Mouse (Mus musculus): ENCODE measurements around the gene Ddx52. TPM values are rescaled to one million over a fixed set of nuclear protein-coding genes. Genes with fewer than 3 reads are reported as not detected.

The Ddx52 gene
- polyA plus RNA-seq, 1 experiment from 2014 or later: 52.7 TPM

Other genes starting within 250 kb of the Ddx52 start
- gene Wfdc17, start 238.1 kb upstream of the Ddx52 start, polyA plus RNA-seq (2014; fragmentation: Nextera tagmentation; extraction: Ambion mirVana): 0.40 TPM in 1 of 2 replicates, not detected in the other
- not detected in 2 replicates for gene Wfdc18, start 233.0 kb upstream of the Ddx52 start, polyA plus RNA-seq (2014; fragmentation: Nextera tagmentation; extraction: Ambion mirVana)
- gene Wfdc21, start 195.1 kb upstream of the Ddx52 start, polyA plus RNA-seq (2014; fragmentation: Nextera tagmentation; extraction: Ambion mirVana): not detected in 2 replicates
- 34.4 and 36.5 TPM in 2 replicates for gene Heatr6, start 188.4 kb upstream of the Ddx52 start, polyA plus RNA-seq (2014; fragmentation: Nextera tagmentation; extraction: Ambion mirVana)
- gene Hnf1b, start 92.0 kb upstream of the Ddx52 start, polyA plus RNA-seq (2014; fragmentation: Nextera tagmentation; extraction: Ambion mirVana): not detected in 2 replicates
- gene Synrg, start 22.4 kb downstream of the Ddx52 start, polyA plus RNA-seq (2014; fragmentation: Nextera tagmentation; extraction: Ambion mirVana): 20.7 and 20.8 TPM in 2 replicates
- gene Dusp14, start 127.2 kb downstream of the Ddx52 start, polyA plus RNA-seq (2014; fragmentation: Nextera tagmentation; extraction: Ambion mirVana): 12.8 and 17.8 TPM in 2 replicates
- 41.7 and 42.8 TPM in 2 replicates for gene Tada2a, start 187.5 kb downstream of the Ddx52 start, polyA plus RNA-seq (2014; fragmentation: Nextera tagmentation; extraction: Ambion mirVana)
- 32.1 and 37.2 TPM in 2 replicates for gene Acaca, start 187.6 kb downstream of the Ddx52 start, polyA plus RNA-seq (2014; fragmentation: Nextera tagmentation; extraction: Ambion mirVana)
- gene Gm11437, start 225.4 kb downstream of the Ddx52 start, polyA plus RNA-seq (2014; fragmentation: Nextera tagmentation; extraction: Ambion mirVana): not detected in 2 replicates

Measured in forebrain, embryonic 11.5 days (tissue).